Mouse (Mus musculus) cerebellum, postnatal 36 days (tissue): ENCODE data around the gene Grin3b.
"Not testable (repeated sequence)": the region's sequence is repeated elsewhere in the genome, so short reads cannot be mapped to it uniquely, and the experiment has no call there.

Experiments
- DNase-seq, 2 experiments: peaks; one replicate each; pipeline ENCODE4 v3.0.0; 2021 to 2022; ENCODE audit warnings: mixed read lengths in 2 of 2

Gene Grin3b

GRCm38 (mm10) chr10:79936284-79936910 is 34.1 kb upstream of the Grin3b start:
- DNase-seq = no peak

- DNase-seq = peak; percentile 61 to 63
Observed at GRCm38 (mm10) chr10:79936911-79937441, 33.5 kb upstream of the Grin3b start.

GRCm38 (mm10) chr10:79937775-79938526 is 32.6 kb upstream of the Grin3b start:
- no peak for DNase-seq

- DNase-seq = no peak
Observed at GRCm38 (mm10) chr10:79940749-79941148, 29.8 kb upstream of the Grin3b start.

GRCm38 (mm10) chr10:79942988-79943387 is 27.5 kb upstream of the Grin3b start:
- DNase-seq = no peak

- DNase-seq = no peak
Observed at GRCm38 (mm10) chr10:79943471-79943901, 27.0 kb upstream of the Grin3b start.

GRCm38 (mm10) chr10:79945507-79946234 is 24.8 kb upstream of the Grin3b start:
- no peak for DNase-seq

- no peak for DNase-seq
Observed at GRCm38 (mm10) chr10:79946752-79947322, 23.7 kb upstream of the Grin3b start.

- no peak for DNase-seq
Observed at GRCm38 (mm10) chr10:79947502-79947901, 23.0 kb upstream of the Grin3b start.

- DNase-seq = no peak
Observed at GRCm38 (mm10) chr10:79949873-79950272, 20.6 kb upstream of the Grin3b start.

- no peak for DNase-seq
Observed at GRCm38 (mm10) chr10:79950661-79951060, 19.9 kb upstream of the Grin3b start.

GRCm38 (mm10) chr10:79953946-79954345 is 16.6 kb upstream of the Grin3b start:
- no peak for DNase-seq

GRCm38 (mm10) chr10:79955691-79956090 is 14.8 kb upstream of the Grin3b start:
- DNase-seq = no peak

GRCm38 (mm10) chr10:79956643-79957154 is 13.8 kb upstream of the Grin3b start:
- no peak for DNase-seq

GRCm38 (mm10) chr10:79958140-79958816 is 12.2 kb upstream of the Grin3b start:
- DNase-seq = peak; percentile 81 to 83

- DNase-seq = not testable (repeated sequence)
Observed at GRCm38 (mm10) chr10:79959412-79959811, 11.1 kb upstream of the Grin3b start.

- DNase-seq = peak; percentile 99 to 100
Observed at GRCm38 (mm10) chr10:79959847-79960601, 10.5 kb upstream of the Grin3b start, which contains the start of gene Wdr18. Gene Wdr18, plus strand, starts transcription at chr10:79960152.

GRCm38 (mm10) chr10:79960671-79961294 is 9.7 kb upstream of the Grin3b start:
- no peak for DNase-seq

- DNase-seq = no peak
Observed at GRCm38 (mm10) chr10:79964727-79965126, 5.8 kb upstream of the Grin3b start.

GRCm38 (mm10) chr10:79965325-79965724 is 5.2 kb upstream of the Grin3b start:
- no peak for DNase-seq
